Mouse (Mus musculus) midbrain, embryonic 16.5 days (tissue): ENCODE results near the gene Ormdl3. TPM values are rescaled to one million over a fixed set of nuclear protein-coding genes. Genes with fewer than 3 reads are reported as not detected.
"Not testable (repeated sequence)": the region's sequence is repeated elsewhere in the genome, so short reads cannot be mapped to it uniquely, and the experiment has no call there.

ENCODE experiments used
- ATAC-seq: fragments of 200-750 bp; cut with Nextera tagmentation; 2 replicates; pipeline ENCODE4 v1.8.0; 2017; ENCODE audit warnings: moderate TSS enrichment
- H3K27ac ChIP-seq: fragments of 300-500 bp; sonication (generic); 2 replicates; pipeline ENCODE4 v1.5.1; 2014; ENCODE audit warnings: mild to moderate bottlenecking, low read length, mixed read lengths
- H3K27me3 ChIP-seq: fragments of 300-500 bp; sonication (generic); 2 replicates; pipeline ENCODE4 v1.6.1; 2014; ENCODE audit warnings: low read depth, low read length, mixed read lengths; ENCODE audit not compliant: control insufficient read depth, insufficient read depth
- H3K36me3 ChIP-seq: fragments of 300-500 bp; sonication (generic); 2 replicates; pipeline ENCODE4 v1.6.1; 2014; ENCODE audit warnings: mild to moderate bottlenecking, low read length, moderate library complexity, mixed read lengths; ENCODE audit not compliant: control insufficient read depth, insufficient read depth
- H3K4me1 ChIP-seq: fragments of 300-500 bp; sonication (generic); 2 replicates; pipeline ENCODE4 v1.6.1; 2014; ENCODE audit warnings: mild to moderate bottlenecking, low read length, mixed read lengths; ENCODE audit not compliant: control insufficient read depth, insufficient read depth
- H3K4me2 ChIP-seq: fragments of 300-500 bp; sonication (generic); 2 replicates; pipeline ENCODE4 v1.6.1; 2014; ENCODE audit warnings: mild to moderate bottlenecking, low read length, mixed read lengths
- H3K4me3 ChIP-seq: fragments of 300-500 bp; sonication (generic); 2 replicates; pipeline ENCODE4 v1.5.1; 2014; ENCODE audit warnings: low read depth, mild to moderate bottlenecking, low read length, moderate library complexity, mixed read lengths
- H3K9ac ChIP-seq: fragments of 300-500 bp; sonication (generic); 2 replicates; pipeline ENCODE4 v1.6.1; 2014; ENCODE audit warnings: low read depth, low read length, mixed read lengths
- H3K9me3 ChIP-seq: fragments of 300-500 bp; sonication (generic); replicated peaks from 2 replicates; pipeline ENCODE4 v1.6.1; 2014; ENCODE audit warnings: mild to moderate bottlenecking, low read length, mixed read lengths; ENCODE audit not compliant: control insufficient read depth, poor library complexity, severe bottlenecking
- WGBS: fragments of 180-500 bp; shearing (Covaris S2); extraction: QIAGEN DNeasy Blood & Tissue Kit; methylation state at CpG from one replicate; pipeline ENCODE4 v1.1.7; 2014; 5-methylcytosine and 5-hydroxymethylcytosine counted together
- polyA plus RNA-seq: library from polyadenylated mRNA; unstranded; fragments of >200 nt; fragmentation: Nextera tagmentation; extraction: Ambion mirVana; gene quantifications from 2 replicates; pipeline ENCODE4 v1.2.1, GENCODE M21; 2015

Ormdl3 gene
- polyA plus RNA-seq, 1 experiment from 2014 or later, result 121 TPM

DNA sequence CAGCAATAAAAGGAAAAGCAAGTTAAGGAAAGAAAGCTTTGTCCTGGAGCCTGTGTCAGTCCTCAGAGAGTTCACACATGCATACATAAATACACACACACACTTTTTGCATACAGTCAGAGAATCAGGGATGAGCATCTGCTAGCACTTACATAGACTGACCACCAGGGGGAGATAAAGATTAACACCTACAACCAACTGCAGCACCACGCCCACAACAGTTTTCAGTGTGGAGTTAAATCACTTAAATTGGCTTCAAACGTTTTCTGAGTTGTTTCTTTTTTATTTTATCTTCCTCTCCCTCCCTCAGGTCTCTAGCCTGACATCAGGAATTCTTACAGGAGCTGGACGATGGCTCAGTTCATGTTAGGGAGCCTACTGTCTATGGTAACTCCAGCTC is 19.6 kb upstream of the Ormdl3 start:
- Histone ChIP-seq H3K27ac (no peak overlapping the region), H3K9ac (no peak overlapping the region), H3K4me1 (peaks cover 2% of the 10 kb centered on the region; the same call in 1 of the 2 replicates), H3K9me3 (no peaks in the 10 kb centered on the region), H3K27me3 (no peaks in the 10 kb centered on the region), H3K4me2 (no peak overlapping the region), H3K4me3 (no peak overlapping the region), H3K36me3 (no peaks in the 10 kb centered on the region)
- WGBS, result 15% methylated on average over 3 of the region's 3 CpGs
- ATAC-seq, result no peak

DNA sequence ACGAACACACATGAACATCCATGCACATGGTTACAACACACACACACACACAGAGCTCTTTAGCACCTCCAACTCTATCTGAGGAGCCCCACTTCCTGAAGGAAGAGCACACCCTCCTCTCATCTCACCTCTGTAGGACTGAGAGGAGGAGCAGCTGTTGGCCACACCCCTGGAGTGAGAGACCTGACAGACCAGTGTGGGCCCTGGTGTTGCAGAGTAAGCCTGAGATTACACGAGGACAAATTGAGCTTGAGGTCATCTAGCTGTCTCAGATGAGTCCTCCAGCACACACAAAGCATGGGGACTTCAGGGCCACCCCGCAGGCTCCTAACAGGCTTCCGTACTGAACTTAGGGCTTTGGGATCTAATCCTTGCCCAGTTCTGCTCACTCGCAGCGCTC is 17.7 kb upstream of the Ormdl3 start:
- H3K4me2 ChIP-seq, H3K9ac ChIP-seq, ATAC-seq, H3K9me3 ChIP-seq, H3K27me3 ChIP-seq, H3K4me1 ChIP-seq, H3K4me3 ChIP-seq, H3K27ac ChIP-seq, H3K36me3 ChIP-seq: not testable (repeated sequence)
- 70% methylated on average over 6 of the region's 6 CpGs for WGBS

DNA sequence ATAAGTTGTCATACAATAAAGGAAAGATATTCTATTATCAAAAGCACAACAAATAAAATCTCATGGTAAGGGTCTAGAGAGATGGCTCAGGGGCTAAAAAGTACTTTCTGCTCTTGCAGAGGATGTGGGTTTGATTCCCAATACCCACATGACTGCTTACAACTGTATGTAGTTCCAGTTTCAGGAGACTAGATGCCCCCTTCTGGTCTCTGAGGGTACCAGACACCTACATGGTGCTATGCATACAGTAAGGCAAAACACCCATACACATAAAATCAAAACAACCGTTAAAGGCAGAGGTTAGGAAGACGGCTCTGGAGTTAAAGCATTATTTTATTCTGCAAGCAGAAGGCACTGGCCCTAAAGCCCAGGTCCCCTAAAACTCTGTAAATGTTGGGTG is 16.8 kb upstream of the Ormdl3 start:
- 89% methylated on average over 2 of the region's 2 CpGs for whole genome bisulfite sequencing
- Histone ChIP-seq H3K27me3 (peaks cover 7% of the 10 kb centered on the region; the same call in 1 of the 2 replicates), H3K4me1 (peaks cover 2% of the 10 kb centered on the region; the same call in 1 of the 2 replicates), H3K9ac (no peak overlapping the region), H3K4me2 (no peak overlapping the region), H3K27ac (no peak overlapping the region), H3K9me3 (no peaks in the 10 kb centered on the region), H3K36me3 (no peaks in the 10 kb centered on the region), H3K4me3 (no peak overlapping the region)
- no peak for ATAC-seq

DNA sequence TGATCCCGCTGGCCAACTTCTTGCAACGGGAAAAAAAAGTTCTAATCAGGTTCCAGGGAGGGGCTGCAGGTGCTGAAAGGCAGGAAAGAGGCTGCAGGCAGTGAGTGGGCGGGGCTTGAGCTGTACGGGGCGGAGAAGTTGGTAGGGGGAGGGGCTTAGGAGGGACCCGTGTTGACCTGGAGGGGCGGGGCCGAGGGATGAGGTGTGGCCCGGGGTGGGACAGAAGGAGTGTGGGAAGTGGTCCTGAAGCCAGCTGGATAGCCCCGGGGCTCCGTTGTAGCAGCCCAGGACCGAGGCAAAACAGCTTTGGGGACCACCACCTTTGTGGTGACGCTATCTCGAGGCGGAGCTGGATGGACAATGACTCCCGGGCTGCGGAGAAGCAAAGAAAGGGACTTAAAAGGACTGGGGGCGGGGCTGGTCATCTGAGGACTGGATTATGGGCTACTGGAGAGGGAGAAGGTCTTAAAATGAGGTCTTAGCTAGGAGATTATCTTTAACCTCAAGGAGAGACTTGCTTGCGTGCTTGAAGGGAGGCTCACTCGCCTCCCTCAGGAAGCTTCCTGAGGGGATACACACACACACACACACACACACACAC is 15.0 kb upstream of the Ormdl3 start:
- peaks cover 2% of the 10 kb centered on the region; the same call in 1 of the 2 replicates for H3K4me1 ChIP-seq
- no peak for ATAC-seq
- WGBS, result 1% methylated on average over 20 of the region's 20 CpGs
- H3K36me3 ChIP-seq, result no peaks in the 10 kb centered on the region
- H3K9me3 ChIP-seq, result no peaks in the 10 kb centered on the region
- peaks cover 8% of the 10 kb centered on the region; the same call in 1 of the 2 replicates for H3K27me3 ChIP-seq
- H3K27ac ChIP-seq, result no peak overlapping the region
- peak overlapping the region; percentile 58 for H3K4me2 ChIP-seq
- 0 out of 2 replicates have a peak overlapping the region, but pooled peaks have one; percentile 43 for H3K9ac ChIP-seq
- peak overlapping the region; percentile 32 for H3K4me3 ChIP-seq

DNA sequence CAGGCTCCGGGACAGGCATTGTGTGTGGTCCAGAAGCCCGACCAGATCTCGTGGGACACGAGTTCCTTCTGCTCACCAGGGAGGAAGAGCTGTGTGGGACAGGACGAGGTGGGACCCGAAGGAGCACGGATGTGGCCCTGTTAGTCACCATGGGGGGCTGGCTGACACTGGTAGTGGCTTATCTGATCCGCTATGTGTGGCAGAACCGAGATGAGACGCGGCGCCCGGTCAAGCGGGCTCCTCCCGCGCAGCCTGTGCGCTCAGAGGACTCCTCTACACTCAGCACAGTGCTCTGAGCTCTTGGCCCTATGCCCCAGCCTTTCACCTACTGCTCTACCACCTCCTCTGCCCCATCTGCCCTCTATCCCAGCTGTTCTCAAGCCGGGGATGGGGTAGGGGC is 12.1 kb upstream of the Ormdl3 start:
- no peaks in the 10 kb centered on the region for H3K36me3 ChIP-seq
- H3K27ac ChIP-seq, result no peak overlapping the region
- H3K27me3 ChIP-seq, result peaks cover 8% of the 10 kb centered on the region; the same call in 1 of the 2 replicates
- H3K4me3 ChIP-seq, result no peak overlapping the region
- 26% methylated on average over 18 of the region's 18 CpGs for WGBS
- peaks cover 2% of the 10 kb centered on the region; the same call in 1 of the 2 replicates for H3K4me1 ChIP-seq
- H3K9ac ChIP-seq, result no peak overlapping the region
- H3K9me3 ChIP-seq, result no peaks in the 10 kb centered on the region
- no peak for ATAC-seq
- H3K4me2 ChIP-seq, result no peak overlapping the region

DNA sequence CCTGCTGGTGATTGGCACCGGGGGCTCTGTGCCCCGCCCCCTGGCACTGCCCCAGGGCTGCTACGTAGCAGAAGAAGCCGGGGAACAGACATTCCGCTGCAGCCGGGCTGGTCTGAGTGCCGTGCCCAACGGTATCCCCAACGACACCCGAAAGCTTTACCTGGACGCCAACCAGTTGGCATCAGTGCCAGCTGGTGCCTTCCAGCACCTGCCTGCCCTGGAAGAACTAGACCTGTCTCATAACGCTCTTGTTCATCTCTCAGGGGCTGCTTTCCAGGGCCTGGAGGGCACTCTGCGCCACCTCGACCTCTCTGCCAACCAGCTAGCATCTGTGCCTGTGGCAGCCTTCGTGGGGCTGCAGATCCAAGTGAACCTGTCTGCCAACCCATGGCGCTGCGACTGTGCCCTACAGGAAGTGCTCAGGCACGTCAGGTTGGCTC is 11.7 kb upstream of the Ormdl3 start:
- Histone ChIP-seq H3K9ac (no peak overlapping the region), H3K36me3 (no peaks in the 10 kb centered on the region), H3K4me2 (no peak overlapping the region), H3K4me1 (peaks cover 2% of the 10 kb centered on the region; the same call in 1 of the 2 replicates), H3K27ac (no peak overlapping the region), H3K9me3 (no peaks in the 10 kb centered on the region), H3K4me3 (no peak overlapping the region), H3K27me3 (peaks cover 8% of the 10 kb centered on the region; the same call in 1 of the 2 replicates)
- WGBS, result 65% methylated on average over 18 of the region's 18 CpGs
- no peak for ATAC-seq

DNA sequence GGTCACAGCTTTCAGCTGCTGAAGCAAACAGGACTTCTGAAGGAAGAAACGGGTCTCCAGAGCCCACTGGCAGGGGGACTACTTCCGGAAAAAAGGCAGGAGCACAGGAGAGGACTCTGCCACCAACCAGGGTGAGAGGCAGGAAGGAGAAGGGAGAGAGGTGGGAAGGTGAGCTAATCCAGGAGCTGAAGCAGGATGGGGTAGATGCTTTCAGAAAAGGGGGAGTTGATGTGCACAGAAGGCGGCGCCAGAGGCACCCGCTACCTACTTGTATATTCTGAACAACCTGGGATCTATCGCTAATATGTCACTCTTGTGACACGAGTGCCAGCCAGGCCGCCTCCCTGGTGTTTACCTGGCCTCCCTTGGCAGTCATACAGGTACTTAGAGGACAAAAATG is 10.8 kb upstream of the Ormdl3 start, which contains the start of gene Lrrc3c:
Gene Lrrc3c (plus strand): TSS at position 301 of the 400 bp plus-strand sequence.
- 94% methylated on average over 8 of the region's 8 CpGs for WGBS
- Histone ChIP-seq H3K9ac (no peak within 1 kb of the TSS), H3K27ac (no peak within 1 kb of the TSS), H3K27me3 (peaks cover 8% of the 10 kb centered on the region; the same call in 1 of the 2 replicates), H3K4me3 (no peak within 1 kb of the TSS), H3K4me2 (no peak within 1 kb of the TSS), H3K36me3 (no peaks in the 10 kb centered on the region), H3K9me3 (no peaks in the 10 kb centered on the region), H3K4me1 (peaks cover 2% of the 10 kb centered on the region; the same call in 1 of the 2 replicates)
- no peak for ATAC-seq

DNA sequence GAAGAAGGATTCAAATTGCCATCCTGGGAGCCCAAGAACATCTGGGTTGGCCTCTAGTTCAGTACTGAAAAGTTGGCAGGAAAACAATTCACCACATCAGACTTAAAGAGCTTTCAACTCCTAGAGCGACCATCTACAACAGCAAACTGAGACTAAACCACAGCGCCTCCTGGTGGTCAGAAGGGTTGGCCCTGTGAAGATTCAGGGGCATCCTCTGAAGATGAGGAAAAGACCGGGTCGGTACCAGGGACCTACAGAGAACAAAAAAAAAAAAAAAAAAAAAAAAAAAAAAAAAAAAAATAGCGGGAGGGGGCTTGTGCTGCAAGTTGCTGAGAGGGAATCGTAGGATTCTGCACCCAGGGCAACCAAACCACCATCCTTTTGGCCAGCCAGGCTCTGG is 10.2 kb upstream of the Ormdl3 start:
- Histone ChIP-seq H3K27ac (no peak overlapping the region), H3K4me3 (no peak overlapping the region), H3K4me1 (0 out of 2 replicates have a peak, but pooled peaks cover 2% of the 10 kb centered on the region), H3K4me2 (no peak overlapping the region), H3K27me3 (peaks cover 8% of the 10 kb centered on the region), H3K9me3 (no peaks in the 10 kb centered on the region), H3K9ac (no peak overlapping the region), H3K36me3 (no peaks in the 10 kb centered on the region)
- no peak for ATAC-seq
- WGBS, result 48% methylated on average over 6 of the region's 6 CpGs

DNA sequence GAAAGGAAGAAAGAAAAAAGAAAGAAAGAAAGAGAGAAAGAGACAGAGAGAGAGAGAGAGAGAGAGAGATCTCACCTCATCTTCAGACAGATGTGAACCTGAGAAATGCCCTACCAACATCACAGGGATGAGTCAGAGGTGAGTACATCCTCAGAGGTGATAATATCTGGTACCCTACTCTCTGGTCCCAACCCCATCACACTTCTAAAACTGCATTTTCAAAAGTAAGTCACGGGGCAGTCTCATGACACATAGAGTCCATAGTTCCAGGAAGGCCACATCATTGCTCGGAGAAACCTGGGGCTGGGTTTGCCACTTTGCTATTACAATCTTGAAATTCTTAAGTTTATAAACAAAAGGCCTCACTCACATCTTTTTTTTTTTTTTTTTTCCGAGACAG is 8.8 kb upstream of the Ormdl3 start:
- no peak for ATAC-seq

More for the DNA sequence above, 8.8 kb upstream of the Ormdl3 start:
- H3K4me3 ChIP-seq, result no peak overlapping the region
- 85% methylated on average over 3 of the region's 3 CpGs for WGBS
- no peak overlapping the region for H3K27ac ChIP-seq
- H3K9me3 ChIP-seq, result no peaks in the 10 kb centered on the region
- H3K4me1 ChIP-seq, result no peaks in the 10 kb centered on the region
- H3K9ac ChIP-seq, result no peak overlapping the region
- no peak overlapping the region for H3K4me2 ChIP-seq
- no peaks in the 10 kb centered on the region for H3K36me3 ChIP-seq
- H3K27me3 ChIP-seq, result peaks cover 5% of the 10 kb centered on the region
